Mouse (Mus musculus) spleen, adult 18-20 months (tissue): ENCODE data around the gene A630076J17Rik.

Source experiments
- DNase-seq, 2 experiments: peaks; one replicate each; pipeline ENCODE4 v3.0.0; 2022; ENCODE audit warnings: mixed read lengths in 2 of 2

Gene A630076J17Rik

DNA sequence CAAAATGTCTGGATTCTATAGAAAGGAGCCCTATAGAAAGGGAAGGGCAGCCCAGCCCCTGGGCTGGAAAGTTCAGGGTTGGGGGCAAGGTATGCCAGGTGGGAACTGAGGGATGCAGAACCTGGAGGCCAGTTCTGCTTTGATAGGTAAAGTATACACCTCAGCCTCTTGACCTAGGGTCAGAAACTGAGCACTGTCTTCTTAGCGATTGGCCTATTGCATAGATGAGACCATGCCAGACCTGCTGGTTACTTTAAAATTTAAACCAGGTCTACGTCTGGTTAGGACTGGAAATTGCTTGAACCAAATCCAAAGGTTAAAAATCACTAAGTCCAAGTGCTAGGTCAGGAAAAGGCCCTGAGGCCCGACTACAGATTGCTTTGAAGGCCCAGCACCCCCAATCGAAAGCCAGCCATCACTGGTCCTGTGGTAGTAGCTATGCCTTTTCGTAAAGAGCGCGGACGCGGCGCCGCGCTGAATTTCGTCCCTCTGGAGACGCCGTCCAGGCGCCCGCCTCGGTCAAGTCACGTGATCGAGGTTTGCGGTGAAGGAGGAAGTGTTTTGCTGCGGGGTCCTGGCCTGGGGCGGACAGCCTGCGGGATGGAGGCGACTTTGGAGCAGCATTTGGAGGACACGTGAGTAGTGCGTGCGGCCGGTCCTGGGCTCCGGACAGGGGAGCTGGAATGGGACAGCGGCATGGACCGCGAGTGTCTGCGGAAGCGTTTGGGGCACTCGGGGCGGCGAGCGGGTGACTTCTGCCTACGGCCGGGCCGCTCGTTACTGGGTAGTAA, 48.3 kb downstream of the A630076J17Rik start, which contains the start of gene Lamtor5:
Lamtor5 (plus strand) TSS at position 380 of the 791 bp plus-strand sequence.
- peak; percentile 79 to 87 for DNase-seq
